Mouse (Mus musculus) heart, postnatal 0 days (tissue): ENCODE results near the gene Plp2.

Source experiments
- CTCF ChIP-seq: IDR thresholded peaks from 2 replicates; pipeline ENCODE4 v1.5.1; 2016; ENCODE audit warnings: antibody characterized with exemption, control low read depth, low read depth
- EP300 ChIP-seq: IDR thresholded peaks from 2 replicates; pipeline ENCODE4 v1.6.1; 2016; ENCODE audit warnings: antibody characterized with exemption, low read depth

- TF ChIP-seq EP300 = no peak
- no peak for TF ChIP-seq CTCF
Observed at GRCm38 (mm10) chrX:7638401-7639091, 32.6 kb downstream of the Plp2 start, which contains the start of gene Syp.
